Mouse (Mus musculus) liver, postnatal 0 days (tissue): ENCODE data around the gene Gm20388.

Experiments
- CTCF ChIP-seq: sonication (generic); IDR thresholded peaks from 2 replicates; pipeline ENCODE4 v1.5.1; 2016; ENCODE audit warnings: antibody characterized with exemption, low read depth
- EP300 ChIP-seq: IDR thresholded peaks from 2 replicates; pipeline ENCODE4 v1.6.1; 2016; ENCODE audit warnings: antibody characterized with exemption, low read depth, mild to moderate bottlenecking

DNA sequence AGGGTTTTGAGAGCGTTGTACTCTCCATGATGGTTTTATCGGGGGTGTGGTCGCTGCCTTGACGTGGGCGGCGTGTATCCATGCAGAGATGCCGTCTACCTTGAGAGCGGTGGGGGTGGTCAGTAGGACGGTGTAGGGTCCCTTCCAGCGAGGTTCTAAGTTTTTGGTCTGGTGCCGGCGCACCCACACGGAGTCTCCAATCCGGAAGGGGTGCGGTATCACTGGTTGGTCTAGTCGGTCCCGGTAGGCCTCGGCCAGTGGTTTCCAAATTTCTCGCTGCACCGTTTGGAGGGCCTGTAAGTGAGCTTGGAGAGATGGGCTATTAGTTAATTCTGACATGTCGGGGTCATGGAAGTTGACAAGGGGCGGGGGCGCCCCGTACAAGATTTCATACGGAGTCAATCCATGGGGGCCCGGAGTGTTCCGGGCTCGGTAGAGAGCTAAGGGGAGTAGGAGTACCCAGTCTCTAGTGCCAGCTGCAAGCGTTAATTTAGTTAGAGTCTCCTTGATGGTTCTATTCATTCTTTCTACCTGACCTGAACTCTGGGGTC is 3517.8 kb downstream of the Gm20388 start:
- no peak for TF ChIP-seq CTCF
- no peak for TF ChIP-seq EP300
